Mouse (Mus musculus) forebrain, embryonic 12.5 days (tissue): ENCODE results near the gene Cfap157. TPM values are rescaled to one million over a fixed set of nuclear protein-coding genes. Genes with fewer than 3 reads are reported as not detected.

ENCODE experiments used
- ATAC-seq: fragments of 200-750 bp; cut with Nextera tagmentation; 2 replicates; pipeline ENCODE4 v1.8.0; 2017; ENCODE audit warnings: moderate TSS enrichment; ENCODE audit not compliant: low FRiP score
- H3K27ac ChIP-seq: fragments of 300-500 bp; sonication (generic); 2 replicates; pipeline ENCODE4 v1.5.1; 2016; ENCODE audit warnings: mild to moderate bottlenecking
- H3K27me3 ChIP-seq: fragments of 300-500 bp; sonication (generic); 2 replicates; pipeline ENCODE4 v1.6.1; 2016; ENCODE audit warnings: mild to moderate bottlenecking
- H3K36me3 ChIP-seq: fragments of 300-500 bp; sonication (generic); replicated peaks from 2 replicates; pipeline ENCODE4 v1.6.1; 2016; ENCODE audit warnings: mild to moderate bottlenecking
- H3K4me1 ChIP-seq: fragments of 300-500 bp; sonication (generic); 2 replicates; pipeline ENCODE4 v1.6.1; 2016
- H3K4me2 ChIP-seq: fragments of 300-500 bp; sonication (generic); 2 replicates; pipeline ENCODE4 v1.6.1; 2016; ENCODE audit warnings: mild to moderate bottlenecking, moderate library complexity
- H3K4me3 ChIP-seq: fragments of 300-500 bp; sonication (generic); replicated peaks from 2 replicates; pipeline ENCODE4 v1.5.1; 2016; ENCODE audit warnings: mild to moderate bottlenecking
- H3K9ac ChIP-seq: fragments of 300-500 bp; sonication (generic); 2 replicates; pipeline ENCODE4 v1.6.1; 2016; ENCODE audit warnings: mild to moderate bottlenecking
- H3K9me3 ChIP-seq: fragments of 300-500 bp; sonication (generic); 2 replicates; pipeline ENCODE4 v1.6.1; 2016
- WGBS: fragments of 180-500 bp; shearing (Covaris S2); methylation state at CpG from one replicate; pipeline ENCODE4 v1.1.7; 2016; 5-methylcytosine and 5-hydroxymethylcytosine counted together
- polyA plus RNA-seq: library from polyadenylated mRNA; unstranded; fragments of >200 nt; fragmentation: Nextera tagmentation; extraction: Ambion mirVana; gene quantifications from 2 replicates; pipeline ENCODE4 v1.2.1, GENCODE M21; 2016

The Cfap157 gene
- polyA plus RNA-seq, 1 experiment from 2014 or later = 0.45 TPM

DNA sequence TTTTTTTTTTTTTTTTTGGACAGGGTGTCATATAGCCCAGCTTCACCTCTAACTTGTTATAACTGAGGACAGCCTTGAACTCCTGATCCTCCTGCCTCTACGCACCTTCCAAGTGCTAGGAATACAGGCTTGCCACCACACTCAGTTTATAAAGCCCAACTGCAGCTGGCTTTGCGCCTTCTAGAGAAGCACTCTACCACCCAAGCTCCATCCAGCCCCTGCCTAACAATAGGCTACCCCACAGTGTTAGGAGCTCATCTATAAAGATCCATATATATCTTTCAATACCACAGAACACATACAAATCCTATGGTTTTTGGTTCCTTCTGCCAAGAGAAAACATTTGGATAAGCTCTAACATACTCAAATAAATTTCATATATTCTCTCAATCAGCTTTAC lies 32.3 kb upstream of the Cfap157 start:
- Histone ChIP-seq H3K4me2 (no peak overlapping the region), H3K27me3 (no peaks in the 10 kb centered on the region), H3K27ac (peak overlapping the region; percentile 56; the same call in 1 of the 2 replicates), H3K4me3 (no peak overlapping the region), H3K36me3 (peaks cover 22% of the 10 kb centered on the region), H3K9me3 (no peaks in the 10 kb centered on the region), H3K9ac (no peak overlapping the region), H3K4me1 (peaks cover 4% of the 10 kb centered on the region)
- WGBS = 92% methylated on average over 2 of the region's 2 CpGs
- no peak for ATAC-seq

DNA sequence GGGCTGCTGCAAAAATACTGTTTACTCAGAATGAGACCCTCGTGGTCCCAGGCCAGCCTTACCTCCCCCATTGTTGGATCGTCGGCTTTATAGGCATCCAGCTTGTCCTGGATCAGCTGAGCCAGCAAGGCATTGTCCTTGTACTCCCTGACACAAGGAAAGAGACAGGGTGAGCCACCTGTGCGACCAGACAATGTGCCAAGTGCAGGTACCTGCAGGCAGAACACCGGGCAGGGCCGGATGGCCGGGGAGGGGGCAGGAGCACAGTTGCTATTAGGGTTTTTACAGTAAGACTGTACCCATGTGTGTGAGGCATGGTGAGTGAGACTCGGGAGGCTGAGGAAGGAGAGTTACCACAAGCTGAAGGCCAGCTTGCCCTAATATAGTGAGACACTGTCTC lies 27.7 kb upstream of the Cfap157 start:
- H3K4me1 ChIP-seq = no peaks in the 10 kb centered on the region
- H3K27me3 ChIP-seq = no peaks in the 10 kb centered on the region
- no peak overlapping the region for H3K4me3 ChIP-seq
- no peaks in the 10 kb centered on the region for H3K9me3 ChIP-seq
- H3K36me3 ChIP-seq = peaks cover 46% of the 10 kb centered on the region
- no peak overlapping the region for H3K27ac ChIP-seq
- no peak overlapping the region for H3K4me2 ChIP-seq
- no peak overlapping the region for H3K9ac ChIP-seq
- 90% methylated on average over 8 of the region's 8 CpGs for WGBS
- no peak for ATAC-seq

DNA sequence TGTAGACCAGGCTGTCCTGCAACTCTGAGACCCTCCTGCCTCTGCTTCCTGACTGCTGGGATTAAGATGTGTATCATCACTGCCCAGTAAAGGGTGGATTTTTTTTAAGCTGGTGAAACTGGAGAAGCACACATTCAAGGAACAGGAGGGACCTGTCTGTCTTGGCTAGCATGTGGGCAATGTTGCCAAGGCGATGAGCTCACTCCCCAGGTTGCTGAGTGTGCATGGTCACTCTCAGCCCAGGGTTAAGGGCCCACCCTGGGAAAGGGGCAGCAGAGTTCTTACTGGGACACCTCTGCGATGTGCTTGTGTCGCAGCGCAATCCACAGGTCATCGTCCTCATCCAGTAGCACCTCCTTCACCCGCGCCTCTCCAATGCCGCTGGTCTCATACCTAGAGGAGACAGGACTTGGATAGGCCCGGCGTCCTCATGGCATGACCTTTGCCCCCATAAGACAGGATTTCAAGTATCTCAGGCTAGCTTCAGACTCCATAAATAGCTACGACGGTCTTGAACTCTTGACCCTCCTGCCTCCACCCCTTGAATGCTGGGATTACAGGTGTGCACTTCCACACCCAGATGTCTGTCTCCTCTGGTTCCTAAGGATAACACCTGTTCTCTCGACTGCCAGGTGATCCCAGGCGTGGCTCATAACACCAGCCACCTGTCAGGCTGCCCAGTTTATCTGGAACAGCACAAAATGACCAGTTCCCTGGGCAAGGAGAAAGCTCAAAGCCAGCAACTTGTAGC lies 24.8 kb upstream of the Cfap157 start:
- no peak overlapping the region for H3K4me3 ChIP-seq
- H3K27ac ChIP-seq = no peak overlapping the region
- WGBS = 94% methylated on average over 14 of the region's 14 CpGs
- H3K4me1 ChIP-seq = no peaks in the 10 kb centered on the region
- ATAC-seq = no peak
- H3K36me3 ChIP-seq = peaks cover 53% of the 10 kb centered on the region
- no peaks in the 10 kb centered on the region for H3K27me3 ChIP-seq
- no peak overlapping the region for H3K9ac ChIP-seq
- no peak overlapping the region for H3K4me2 ChIP-seq
- no peaks in the 10 kb centered on the region for H3K9me3 ChIP-seq

DNA sequence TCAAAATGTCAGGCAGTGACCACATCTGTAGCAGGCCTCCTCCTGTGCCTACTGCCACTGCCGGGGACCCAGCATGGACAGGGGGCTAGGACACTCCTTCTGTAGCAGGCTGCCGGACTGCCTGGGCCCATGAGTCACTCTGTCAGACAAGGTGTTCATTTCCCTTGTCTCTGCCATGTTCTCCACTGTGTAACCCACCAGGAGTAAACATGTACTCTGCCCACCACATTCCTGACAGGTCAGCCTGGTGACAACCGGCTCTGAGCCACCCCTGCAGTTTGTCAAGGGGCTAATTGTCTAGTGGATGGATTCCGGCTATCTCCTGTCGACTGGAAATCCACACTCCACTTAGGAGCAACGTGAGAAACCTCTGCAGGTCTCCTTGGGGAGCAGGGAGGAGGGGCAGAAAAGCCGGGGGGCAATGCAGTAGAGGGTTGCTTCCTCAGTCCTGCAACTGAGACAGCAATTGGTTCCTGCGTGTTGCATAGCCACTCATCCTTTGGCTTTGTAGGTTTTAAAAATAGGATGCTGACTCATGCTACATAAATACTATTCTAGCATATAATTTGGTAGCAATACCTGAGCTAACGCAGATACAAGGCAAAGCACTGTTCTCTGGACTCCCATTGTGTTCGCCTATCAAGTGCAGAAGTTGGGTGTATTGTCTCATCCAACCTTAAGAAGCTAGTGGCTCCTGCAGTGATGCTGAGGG lies 14.2 kb upstream of the Cfap157 start:
- Histone ChIP-seq H3K36me3 (peaks cover 87% of the 10 kb centered on the region), H3K4me3 (no peak overlapping the region), H3K9me3 (no peaks in the 10 kb centered on the region), H3K27me3 (no peaks in the 10 kb centered on the region), H3K4me1 (no peaks in the 10 kb centered on the region), H3K4me2 (no peak overlapping the region), H3K9ac (no peak overlapping the region), H3K27ac (no peak overlapping the region)
- WGBS = 82% methylated on average over 10 of the region's 10 CpGs
- no peak for ATAC-seq

DNA sequence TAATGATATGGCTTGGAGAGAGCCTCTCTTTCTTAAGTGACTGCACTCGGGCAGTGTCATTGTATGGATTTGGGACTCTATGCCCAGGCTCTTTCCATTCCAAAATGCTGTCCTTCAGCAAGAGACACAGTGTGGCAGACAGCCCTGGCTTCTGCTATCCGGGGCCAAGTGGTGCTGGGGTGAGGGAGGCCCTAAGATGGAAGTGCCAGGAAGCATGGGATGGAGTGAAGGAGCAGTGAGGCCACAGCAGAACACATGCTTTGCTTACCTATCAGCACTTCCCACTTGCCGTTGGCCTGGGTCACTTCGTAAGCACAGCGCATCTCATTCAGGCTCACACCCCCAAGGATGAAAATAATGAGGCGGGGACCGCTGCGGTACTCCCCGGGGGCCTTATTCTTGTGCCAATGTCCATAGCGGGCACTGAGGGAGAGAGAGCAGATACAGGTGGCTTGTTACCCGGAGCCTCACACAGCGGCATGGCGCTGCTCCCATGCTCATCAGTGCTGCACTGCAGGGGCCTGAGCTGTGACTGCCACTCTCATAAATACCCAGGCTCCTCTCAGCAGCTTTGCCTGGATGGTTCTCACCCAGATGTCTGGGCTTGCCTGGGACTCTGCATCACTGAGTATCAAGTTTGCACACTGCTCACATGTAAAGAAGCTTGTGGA lies 11.7 kb upstream of the Cfap157 start:
- no peak overlapping the region for H3K9ac ChIP-seq
- H3K4me2 ChIP-seq = no peak overlapping the region
- H3K27ac ChIP-seq = peak overlapping the region; percentile 4; the same call in 1 of the 2 replicates
- no peak overlapping the region for H3K4me3 ChIP-seq
- H3K27me3 ChIP-seq = no peaks in the 10 kb centered on the region
- H3K4me1 ChIP-seq = no peaks in the 10 kb centered on the region
- H3K36me3 ChIP-seq = peaks cover 78% of the 10 kb centered on the region
- no peaks in the 10 kb centered on the region for H3K9me3 ChIP-seq
- no peak for ATAC-seq
- 87% methylated on average over 13 of the region's 13 CpGs for WGBS

DNA sequence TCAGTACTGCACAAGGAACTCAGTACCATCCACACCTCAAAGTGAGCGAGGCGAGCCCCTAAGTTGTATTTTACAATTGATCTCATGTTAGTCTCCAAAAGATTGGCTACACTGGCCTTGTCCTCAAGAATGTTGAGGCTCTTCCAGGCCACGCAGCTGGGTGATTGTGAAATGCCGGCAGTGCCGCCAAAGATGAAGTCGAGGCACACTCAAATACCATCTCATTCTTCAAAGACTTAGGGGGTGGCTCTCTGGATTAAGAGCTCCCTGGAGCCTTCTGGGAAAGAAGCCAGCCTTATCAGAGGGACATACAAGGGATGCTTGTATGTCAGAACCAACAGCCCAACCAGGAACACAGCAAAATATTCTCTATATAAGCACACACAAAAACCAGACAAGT lies 7.1 kb upstream of the Cfap157 start:
- no peak for ATAC-seq
- Histone ChIP-seq H3K4me2 (no peak overlapping the region), H3K9me3 (no peaks in the 10 kb centered on the region), H3K4me3 (no peak overlapping the region), H3K9ac (no peak overlapping the region), H3K4me1 (no peaks in the 10 kb centered on the region), H3K27ac (no peak overlapping the region), H3K36me3 (peaks cover 48% of the 10 kb centered on the region), H3K27me3 (no peaks in the 10 kb centered on the region)
- WGBS = 87% methylated on average over 6 of the region's 6 CpGs

DNA sequence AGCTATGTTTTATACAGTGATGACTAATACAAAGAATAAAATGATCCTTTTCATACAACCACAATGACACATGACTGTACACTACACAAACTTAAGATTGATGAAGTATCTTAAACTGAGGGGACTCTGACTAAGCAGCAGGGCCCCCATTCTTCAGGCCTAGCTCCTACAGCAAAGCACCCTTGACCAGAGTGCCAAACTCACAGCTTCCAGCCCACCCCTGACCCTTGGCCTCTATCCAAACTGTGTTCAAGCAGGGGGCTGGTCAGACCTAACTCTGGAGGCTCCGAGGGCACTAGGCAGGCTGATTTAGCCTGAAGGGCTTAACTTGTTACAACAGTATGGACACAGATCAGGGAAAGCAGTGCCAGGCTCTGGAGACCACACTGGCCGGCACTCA lies 4.4 kb upstream of the Cfap157 start:
- ATAC-seq = no peak
- Histone ChIP-seq H3K36me3 (peaks cover 22% of the 10 kb centered on the region), H3K4me2 (no peak overlapping the region), H3K27ac (no peak overlapping the region), H3K9ac (no peak overlapping the region), H3K4me3 (no peak overlapping the region), H3K4me1 (no peaks in the 10 kb centered on the region), H3K27me3 (no peaks in the 10 kb centered on the region), H3K9me3 (no peaks in the 10 kb centered on the region)
- WGBS = 73% methylated on average over 2 of the region's 2 CpGs

DNA sequence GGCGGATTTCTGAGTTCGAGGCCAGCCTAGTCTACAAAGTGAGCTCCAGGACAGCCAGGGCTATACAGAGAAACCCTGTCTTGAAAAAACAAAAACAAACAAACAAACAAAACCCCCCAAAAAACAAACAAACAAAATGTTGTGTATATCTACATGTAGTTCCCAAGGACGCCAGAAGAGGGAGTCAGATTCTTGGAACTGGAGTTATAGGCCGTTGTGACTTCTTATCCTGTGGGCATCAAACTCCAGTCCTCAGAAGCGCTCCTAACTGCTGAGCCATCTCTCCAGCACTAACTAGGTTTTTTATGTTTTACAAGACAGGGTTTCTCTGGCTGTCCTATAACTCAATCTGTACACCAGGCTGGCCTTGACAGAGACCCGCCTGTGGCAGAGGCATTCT lies 2.9 kb upstream of the Cfap157 start:
- no peak for ATAC-seq
- Histone ChIP-seq H3K27ac (no peak overlapping the region), H3K9me3 (no peaks in the 10 kb centered on the region), H3K9ac (no peak overlapping the region), H3K4me3 (no peak overlapping the region), H3K4me1 (no peaks in the 10 kb centered on the region), H3K27me3 (no peaks in the 10 kb centered on the region), H3K36me3 (peaks cover 18% of the 10 kb centered on the region), H3K4me2 (no peak overlapping the region)
- 62% methylated on average over 6 of the region's 6 CpGs for WGBS

DNA sequence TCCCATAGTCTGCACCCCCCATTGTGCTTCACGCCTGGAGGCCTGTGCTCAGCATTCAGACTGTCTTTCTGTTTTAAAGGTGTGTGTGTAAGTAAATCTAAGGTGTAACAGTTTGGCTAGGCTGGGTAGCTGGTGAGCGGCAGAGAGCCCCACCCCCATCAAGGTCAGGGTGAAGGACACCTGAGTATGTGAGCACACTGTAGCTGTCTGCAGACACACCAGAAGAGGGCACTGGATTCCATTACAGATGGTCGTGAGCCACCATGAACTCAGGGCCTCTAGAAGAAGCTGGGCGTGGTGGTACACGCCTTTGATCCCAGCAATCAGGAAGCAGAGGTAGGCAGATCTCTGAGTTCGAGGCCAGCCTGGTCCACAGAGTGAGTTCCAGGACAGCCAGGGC lies 2.5 kb downstream of the Cfap157 start:
- Histone ChIP-seq H3K36me3 (no peaks in the 10 kb centered on the region), H3K9me3 (no peaks in the 10 kb centered on the region), H3K27ac (no peak overlapping the region), H3K4me1 (no peaks in the 10 kb centered on the region), H3K4me2 (no peak overlapping the region), H3K9ac (no peak overlapping the region), H3K27me3 (peaks cover 3% of the 10 kb centered on the region; the same call in 1 of the 2 replicates), H3K4me3 (no peak overlapping the region)
- WGBS = 77% methylated on average over 6 of the region's 6 CpGs
- ATAC-seq = no peak

DNA sequence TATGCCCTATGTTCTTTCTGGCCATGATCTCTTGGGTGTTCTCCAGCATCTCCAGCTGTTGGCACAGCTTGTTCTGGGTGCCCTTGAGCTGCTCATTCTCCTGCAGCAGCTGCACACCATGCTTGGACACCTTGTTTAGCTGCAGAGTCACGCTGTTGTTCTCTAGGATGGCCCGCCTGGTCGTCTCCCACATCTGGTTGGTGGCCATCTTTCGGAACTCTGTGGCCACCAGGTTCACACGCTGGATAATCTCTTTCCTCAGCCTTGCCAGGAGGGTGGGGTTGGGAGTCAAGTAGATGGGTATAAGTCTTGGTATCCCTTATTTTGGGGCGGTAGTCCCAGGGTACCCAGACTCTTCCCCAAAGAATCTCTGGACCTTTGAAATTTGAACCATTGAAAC lies 4.5 kb downstream of the Cfap157 start:
- no peak overlapping the region for H3K27ac ChIP-seq
- no peak overlapping the region for H3K9ac ChIP-seq
- WGBS = 88% methylated on average over 6 of the region's 6 CpGs
- ATAC-seq = no peak
- no peak overlapping the region for H3K4me3 ChIP-seq
- no peak overlapping the region for H3K4me2 ChIP-seq
- peaks cover 9% of the 10 kb centered on the region for H3K27me3 ChIP-seq
- H3K4me1 ChIP-seq = peaks cover 13% of the 10 kb centered on the region
- no peaks in the 10 kb centered on the region for H3K36me3 ChIP-seq
- no peaks in the 10 kb centered on the region for H3K9me3 ChIP-seq

DNA sequence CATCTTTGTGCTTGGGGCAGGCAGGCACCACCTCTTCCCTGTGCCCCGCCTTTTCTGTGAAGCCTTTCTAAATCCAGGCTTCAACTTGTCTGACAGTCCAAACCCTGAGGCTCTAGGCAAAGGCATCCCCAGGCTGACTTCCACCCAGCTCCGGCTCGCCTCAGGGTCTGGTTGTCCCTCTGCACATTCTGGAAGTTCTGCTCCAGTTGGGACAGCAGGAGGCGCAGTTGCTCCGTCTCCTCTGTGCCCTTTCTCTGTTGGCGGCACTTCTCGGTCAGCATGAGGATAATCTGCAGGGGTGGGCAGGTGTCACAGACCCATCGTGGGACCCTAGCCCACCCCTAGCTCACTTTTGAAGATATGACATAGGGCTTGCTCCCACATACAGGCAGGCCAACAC lies 5.1 kb downstream of the Cfap157 start:
- Histone ChIP-seq H3K27me3 (peaks cover 9% of the 10 kb centered on the region), H3K4me3 (no peak overlapping the region), H3K9ac (no peak overlapping the region), H3K27ac (no peak overlapping the region), H3K9me3 (no peaks in the 10 kb centered on the region), H3K36me3 (no peaks in the 10 kb centered on the region), H3K4me2 (no peak overlapping the region), H3K4me1 (peaks cover 14% of the 10 kb centered on the region)
- ATAC-seq = no peak
- WGBS = 11% methylated on average over 8 of the region's 8 CpGs

DNA sequence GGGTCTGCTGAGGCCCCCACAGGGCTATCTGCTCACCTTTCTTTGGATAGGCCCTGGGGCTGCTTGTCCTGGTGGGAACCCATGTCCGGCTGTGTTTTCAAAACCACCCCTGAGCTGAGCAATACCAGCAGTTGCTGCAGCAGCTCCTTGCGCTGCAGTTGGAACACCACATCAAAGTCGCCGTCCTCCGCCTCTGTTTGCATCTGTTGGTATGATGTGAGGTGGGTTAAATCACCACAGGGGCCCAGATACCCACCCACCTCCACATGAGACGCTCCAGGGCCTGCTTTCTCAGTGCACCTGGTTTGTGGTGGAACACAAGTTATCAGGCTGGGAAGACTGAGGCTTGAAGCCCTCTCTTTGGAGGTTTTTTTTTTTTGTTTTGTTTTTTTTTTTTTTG lies 6.1 kb downstream of the Cfap157 start:
- no peak for ATAC-seq
- no peak overlapping the region for H3K27ac ChIP-seq
- no peak overlapping the region for H3K4me2 ChIP-seq
- H3K9me3 ChIP-seq = no peaks in the 10 kb centered on the region
- peaks cover 9% of the 10 kb centered on the region for H3K27me3 ChIP-seq
- no peaks in the 10 kb centered on the region for H3K36me3 ChIP-seq
- H3K4me3 ChIP-seq = no peak overlapping the region
- WGBS = 93% methylated on average over 6 of the region's 6 CpGs
- H3K4me1 ChIP-seq = peaks cover 14% of the 10 kb centered on the region
- H3K9ac ChIP-seq = no peak overlapping the region
